Mouse (Mus musculus): ENCODE data around the gene Casp12. TPM values are rescaled to one million over a fixed set of nuclear protein-coding genes. Genes with fewer than 3 reads are reported as not detected.
A peak's percentile ranks its signal among the peaks of the same experiment; 100 is the strongest.

The Casp12 gene
- total and polyA plus RNA-seq, 3 experiments, result 0.34 TPM; not detected in 2

DNA sequence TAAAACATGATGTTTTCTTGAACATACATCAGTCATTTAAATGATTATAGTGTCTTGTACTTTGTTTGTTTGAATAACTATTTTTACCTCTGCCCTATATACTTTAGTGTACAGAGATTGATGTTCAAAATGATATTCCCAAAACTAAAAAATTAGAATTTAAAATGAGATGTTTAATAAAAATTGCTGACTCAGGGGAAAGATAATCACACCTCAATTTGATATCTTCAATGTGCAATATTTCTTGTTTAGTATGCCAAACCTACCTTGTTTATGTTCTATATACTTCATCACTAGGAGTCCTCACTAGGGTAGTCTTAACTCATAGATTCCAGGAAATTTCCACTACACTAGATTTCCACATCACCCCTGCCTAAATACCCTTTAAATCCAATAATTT, 35.1 kb upstream of the Casp12 start:
- DNase-seq (ENCODE audit: extremely low read depth), result no peak
- Histone ChIP-seq H3K9ac (ENCODE audit: insufficient read depth, low read depth) (peak overlapping the region; percentile 97), H3K27ac (ENCODE audit: insufficient read depth, low read depth) (peak overlapping the region; percentile 62; the same call in 1 of the 2 replicates), H3K4me3 (replicated peaks in 1 of 3; ENCODE audit: low read depth in 2 of 3, low read length in 2 of 3, poor library complexity in 1 of 3) (peak overlapping the region; percentile 56 to 88 (median 75)), H3K9me3 (replicated peaks; ENCODE audit: low read length) (no peaks in the 10 kb centered on the region), H3K36me3 (replicated peaks in 1 of 2; ENCODE audit: control insufficient read depth in 1 of 2, insufficient read depth in 1 of 2, low read length in 1 of 2) (peaks cover 3 to 8% of the 10 kb centered on the region in 2 experiments), H3K27me3 (replicated peaks) (no peaks in the 10 kb centered on the region), H3K4me1 (ENCODE audit: control insufficient read depth in 1 of 2, insufficient read depth in 2 of 2) (peaks cover 0 to 24% of the 10 kb centered on the region in 2 experiments; a peak in 2 of 4 replicates), H3K79me2 (replicated peaks; ENCODE audit: control insufficient read depth, extremely low read depth, insufficient read depth, poor library complexity, severe bottlenecking) (peaks cover 43% of the 10 kb centered on the region), H3K4me2 (ENCODE audit: insufficient read depth, low read depth, poor library complexity, severe bottlenecking) (peak overlapping the region; percentile 94)
- TF ChIP-seq SMC3 (IDR thresholded peaks at IDR 0.05; ENCODE audit: low read depth, low read length) (no peak), MAFK (IDR thresholded peaks at IDR 0.05; ENCODE audit: insufficient replicate concordance, low read length) (peak; percentile 98)
- in situ Hi-C loops (cut with MboI; ENCODE audit: low pct_ligation_motif_present, low pct_unique_long_range_greater_than_20kb, low sequenced_read_pairs), result no loop called here
- dilution Hi-C loops (cut with MboI; ENCODE audit: extremely low pct_ligation_motif_present, extremely low pct_unique_long_range_greater_than_20kb, low sequenced_read_pairs), result no loop called here

DNA sequence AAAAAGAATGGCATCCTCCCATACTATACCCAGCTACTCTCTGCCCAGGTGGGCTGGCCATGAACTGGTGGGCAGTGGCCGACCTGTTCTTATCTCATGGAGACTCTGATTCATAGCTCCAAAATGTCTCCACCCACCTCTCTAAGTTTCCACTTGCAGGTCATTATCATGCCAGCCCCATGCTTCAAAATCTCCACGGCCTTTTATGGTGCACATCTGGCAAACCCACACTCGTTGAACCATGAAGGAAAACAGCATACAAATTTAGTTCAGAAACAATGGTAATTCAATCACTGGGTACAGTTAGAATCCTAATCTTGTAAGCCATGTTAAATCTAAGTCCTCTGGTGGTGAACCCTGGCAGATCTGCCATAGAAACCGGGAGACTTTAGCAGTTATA, 33.8 kb upstream of the Casp12 start:
- dilution Hi-C loops (cut with MboI; ENCODE audit: extremely low pct_ligation_motif_present, extremely low pct_unique_long_range_greater_than_20kb, low sequenced_read_pairs) (no loop called here), in situ Hi-C loops (cut with MboI; ENCODE audit: low pct_ligation_motif_present, low pct_unique_long_range_greater_than_20kb, low sequenced_read_pairs) (no loop called here)
- Histone ChIP-seq H3K9ac (ENCODE audit: insufficient read depth, low read depth) (peak overlapping the region; percentile 69; the same call in 1 of the 2 replicates), H3K79me2 (replicated peaks; ENCODE audit: control insufficient read depth, extremely low read depth, insufficient read depth, poor library complexity, severe bottlenecking) (peaks cover 44% of the 10 kb centered on the region), H3K27ac (ENCODE audit: insufficient read depth, low read depth) (peak overlapping the region; percentile 87), H3K9me3 (replicated peaks; ENCODE audit: low read length) (no peaks in the 10 kb centered on the region), H3K27me3 (replicated peaks) (no peaks in the 10 kb centered on the region), H3K4me3 (replicated peaks in 1 of 3; ENCODE audit: low read depth in 2 of 3, low read length in 2 of 3, poor library complexity in 1 of 3) (peak overlapping the region; percentile 56 to 88 (median 58)), H3K36me3 (replicated peaks in 1 of 2; ENCODE audit: control insufficient read depth in 1 of 2, insufficient read depth in 1 of 2, low read length in 1 of 2) (peaks cover 3 to 5% of the 10 kb centered on the region in 2 experiments), H3K4me1 (ENCODE audit: control insufficient read depth in 1 of 2, insufficient read depth in 2 of 2) (peaks cover 0 to 24% of the 10 kb centered on the region in 2 experiments; a peak in 2 of 4 replicates), H3K4me2 (ENCODE audit: insufficient read depth, low read depth, poor library complexity, severe bottlenecking) (peak overlapping the region; percentile 60)
- TF ChIP-seq MXI1 (IDR thresholded peaks at IDR 0.05; ENCODE audit: low read depth, low read length) (0 out of 2 replicates have a peak, but pooled peaks have one; percentile 70), MAX (IDR thresholded peaks at IDR 0.05; ENCODE audit: low read length) (peak; percentile 64; the same call in 1 of the 2 replicates), MYC (IDR thresholded peaks at IDR 0.05; ENCODE audit: low read depth, low read length) (peak; percentile 87), POLR2A (IDR thresholded peaks at IDR 0.05; ENCODE audit: low read depth, low read length) (peak; percentile 44; the same call in 1 of the 2 replicates), ZKSCAN1 (IDR thresholded peaks at IDR 0.05; ENCODE audit: borderline replicate concordance, low read depth, low read length) (no peak), EP300 (IDR thresholded peaks at IDR 0.05; ENCODE audit: low read length) (peak; percentile 91), JUND (conservative IDR thresholded peaks at IDR 0.05; ENCODE audit: low read depth, low read length) (peak; percentile 88), MAZ (IDR thresholded peaks at IDR 0.05; ENCODE audit: low read depth, low read length) (0 out of 2 replicates have a peak, but pooled peaks have one; percentile 31), MAFK (IDR thresholded peaks at IDR 0.05; ENCODE audit: insufficient replicate concordance, low read length) (0 out of 2 replicates have a peak, but pooled peaks have one; percentile 28), CHD2 (IDR thresholded peaks at IDR 0.05; ENCODE audit: low read length) (peak; percentile 62), RAD21 (IDR thresholded peaks at IDR 0.05; ENCODE audit: low read depth, low read length) (peak; percentile 0), JUN (IDR thresholded peaks at IDR 0.05; ENCODE audit: insufficient read depth, low read depth, low read length) (peak; percentile 97), SIN3A (IDR thresholded peaks at IDR 0.05; ENCODE audit: low read length) (peak; percentile 56; the same call in 1 of the 2 replicates), ZC3H11A (IDR thresholded peaks at IDR 0.05; ENCODE audit: low read depth, low read length) (no peak), SMC3 (IDR thresholded peaks at IDR 0.05; ENCODE audit: low read depth, low read length) (peak; percentile 12; the same call in 1 of the 2 replicates), MEF2A (IDR thresholded peaks at IDR 0.05; ENCODE audit: borderline replicate concordance, low read depth, low read length) (peak; percentile 93), IRF4 (IDR thresholded peaks at IDR 0.05; ENCODE audit: low read depth, low read length) (peak; percentile 62), ZMIZ1 (IDR thresholded peaks at IDR 0.05; ENCODE audit: low read depth, low read length) (no peak), TCF12 (IDR thresholded peaks at IDR 0.05; ENCODE audit: low read depth, low read length) (peak; percentile 91), KAT2A (IDR thresholded peaks at IDR 0.05; ENCODE audit: insufficient replicate concordance, low read length) (no peak), HCFC1 (IDR thresholded peaks at IDR 0.05; ENCODE audit: low read depth, low read length) (peak; percentile 26; the same call in 1 of the 2 replicates), ETS1 (conservative IDR thresholded peaks at IDR 0.05; ENCODE audit: low read depth, low read length) (peak; percentile 95), CTCF (conservative IDR thresholded peaks at IDR 0.05 in 1 of 2, IDR thresholded peaks at IDR 0.05 in 1 of 2; ENCODE audit: low read depth in 2 of 2, low read length in 2 of 2) (peak in 1 of 2 experiments; percentile 13; a peak in 1 of 4 replicates), BHLHE40 (IDR thresholded peaks at IDR 0.05; ENCODE audit: low read depth, low read length) (no peak), E2F4 (IDR thresholded peaks at IDR 0.05; ENCODE audit: insufficient replicate concordance, low read depth, low read length) (no peak)
- DNase-seq (ENCODE audit: extremely low read depth), result peak; percentile 93
